Mouse (Mus musculus) limb, embryonic 10.5 days (tissue): ENCODE data around the gene Arhgef11. TPM values are rescaled to one million over a fixed set of nuclear protein-coding genes. Genes with fewer than 3 reads are reported as not detected.

Source experiments
- DNase-seq: peaks from one replicate; pipeline ENCODE4 v3.0.0-alpha.2; 2017; ENCODE audit warnings: low spot score
- H3K27ac ChIP-seq: fragments of 300-500 bp; sonication (generic); 2 replicates; pipeline ENCODE4 v1.5.1; 2016; ENCODE audit warnings: mild to moderate bottlenecking
- H3K27me3 ChIP-seq: fragments of 300-500 bp; sonication (generic); 2 replicates; pipeline ENCODE4 v1.6.1; 2016; ENCODE audit warnings: low read depth, mild to moderate bottlenecking; ENCODE audit not compliant: poor library complexity, severe bottlenecking
- H3K36me3 ChIP-seq: fragments of 300-500 bp; sonication (generic); 2 replicates; pipeline ENCODE4 v1.6.1; 2016; ENCODE audit warnings: mild to moderate bottlenecking, moderate library complexity
- H3K4me1 ChIP-seq: fragments of 300-500 bp; sonication (generic); 2 replicates; pipeline ENCODE4 v1.6.1; 2016
- H3K4me3 ChIP-seq: fragments of 300-500 bp; sonication (generic); 2 replicates; pipeline ENCODE4 v1.5.1; 2016; ENCODE audit warnings: mild to moderate bottlenecking, moderate library complexity
- H3K9me3 ChIP-seq: fragments of 300-500 bp; sonication (generic); replicated peaks from 2 replicates; pipeline ENCODE4 v1.6.1; 2016; ENCODE audit warnings: mild to moderate bottlenecking
- WGBS: fragments of 180-500 bp; shearing (Covaris S2); methylation state at CpG from one replicate; pipeline ENCODE4 v1.1.7; 2016; 5-methylcytosine and 5-hydroxymethylcytosine counted together
- polyA plus RNA-seq: library from polyadenylated mRNA; unstranded; fragments of >200 nt; fragmentation: Nextera tagmentation; extraction: Ambion mirVana; gene quantifications from 2 replicates; pipeline ENCODE4 v1.2.1, GENCODE M21; 2016

Gene Arhgef11
- polyA plus RNA-seq, 1 experiment from 2014 or later = 19.5 TPM

- H3K27ac ChIP-seq = 0 out of 2 replicates have a peak overlapping the region, but pooled peaks have one; percentile 19
- 90% methylated on average over 12 of the region's 12 CpGs for WGBS
- peaks cover 30% of the 10 kb centered on the region for H3K4me1 ChIP-seq
- DNase-seq = no peak
- no peaks in the 10 kb centered on the region for H3K9me3 ChIP-seq
- peaks cover 56% of the 10 kb centered on the region for H3K36me3 ChIP-seq
- peaks cover 59% of the 10 kb centered on the region for H3K27me3 ChIP-seq
- no peak overlapping the region for H3K4me3 ChIP-seq
Measured at GRCm38 (mm10) chr3:87749977-87750376, 132.6 kb downstream of the Arhgef11 start.

GRCm38 (mm10) chr3:87752567-87752966, 135.2 kb downstream of the Arhgef11 start:
- H3K4me3 ChIP-seq = no peak overlapping the region
- H3K4me1 ChIP-seq = peaks cover 31% of the 10 kb centered on the region
- no peak for DNase-seq
- no peak overlapping the region for H3K27ac ChIP-seq
- WGBS = 94% methylated on average over 3 of the region's 3 CpGs
- H3K27me3 ChIP-seq = peaks cover 76% of the 10 kb centered on the region
- H3K9me3 ChIP-seq = no peaks in the 10 kb centered on the region
- peaks cover 63% of the 10 kb centered on the region for H3K36me3 ChIP-seq

GRCm38 (mm10) chr3:87753829-87754228, 136.5 kb downstream of the Arhgef11 start:
- no peak for DNase-seq
- Histone ChIP-seq H3K27me3 (peaks cover 73% of the 10 kb centered on the region), H3K4me1 (peaks cover 37% of the 10 kb centered on the region), H3K9me3 (no peaks in the 10 kb centered on the region), H3K27ac (0 out of 2 replicates have a peak overlapping the region, but pooled peaks have one; percentile 2), H3K4me3 (no peak overlapping the region), H3K36me3 (peaks cover 76% of the 10 kb centered on the region)
- WGBS = 82% methylated on average over 13 of the region's 13 CpGs

GRCm38 (mm10) chr3:87755964-87756363, 138.6 kb downstream of the Arhgef11 start:
- H3K27me3 ChIP-seq = peaks cover 57% of the 10 kb centered on the region
- H3K27ac ChIP-seq = no peak overlapping the region; the same call in 1 of the 2 replicates
- H3K4me3 ChIP-seq = no peak overlapping the region; the same call in 1 of the 2 replicates
- H3K36me3 ChIP-seq = peaks cover 66% of the 10 kb centered on the region
- 3% methylated on average over 24 of the region's 24 CpGs for WGBS
- H3K4me1 ChIP-seq = peaks cover 55% of the 10 kb centered on the region
- DNase-seq = peak; percentile 92
- H3K9me3 ChIP-seq = no peaks in the 10 kb centered on the region

- Histone ChIP-seq H3K4me1 (peaks cover 58% of the 10 kb centered on the region), H3K4me3 (no peak overlapping the region), H3K36me3 (peaks cover 61% of the 10 kb centered on the region), H3K27me3 (peaks cover 56% of the 10 kb centered on the region), H3K27ac (no peak overlapping the region; the same call in 1 of the 2 replicates), H3K9me3 (no peaks in the 10 kb centered on the region)
- 50% methylated on average over 20 of the region's 20 CpGs for WGBS
- no peak for DNase-seq
Measured at GRCm38 (mm10) chr3:87756488-87756887, 139.1 kb downstream of the Arhgef11 start.

- H3K27ac ChIP-seq = peak overlapping the region; percentile 66
- no peaks in the 10 kb centered on the region for H3K9me3 ChIP-seq
- H3K27me3 ChIP-seq = peaks cover 46% of the 10 kb centered on the region
- no peak overlapping the region for H3K4me3 ChIP-seq
- WGBS = 62% methylated on average over 3 of the region's 5 CpGs
- peaks cover 42% of the 10 kb centered on the region for H3K36me3 ChIP-seq
- DNase-seq = no peak
- H3K4me1 ChIP-seq = peaks cover 77% of the 10 kb centered on the region
Measured at GRCm38 (mm10) chr3:87758641-87759040, 141.3 kb downstream of the Arhgef11 start.

GRCm38 (mm10) chr3:87761408-87762375, 144.3 kb downstream of the Arhgef11 start:
- peaks cover 30% of the 10 kb centered on the region for H3K36me3 ChIP-seq
- peak overlapping the region; percentile 16; the same call in 1 of the 2 replicates for H3K4me3 ChIP-seq
- peak; percentile 58 for DNase-seq
- no peaks in the 10 kb centered on the region for H3K9me3 ChIP-seq
- peak overlapping the region; percentile 87 for H3K27ac ChIP-seq
- H3K27me3 ChIP-seq = peaks cover 16% of the 10 kb centered on the region
- WGBS = 53% methylated on average over 20 of the region's 20 CpGs
- peaks cover 97% of the 10 kb centered on the region for H3K4me1 ChIP-seq

GRCm38 (mm10) chr3:87763202-87763601, 145.8 kb downstream of the Arhgef11 start:
- H3K27ac ChIP-seq = peak overlapping the region; percentile 87
- 69% methylated on average over 4 of the region's 4 CpGs for WGBS
- peak overlapping the region; percentile 31; the same call in 1 of the 2 replicates for H3K4me3 ChIP-seq
- H3K4me1 ChIP-seq = peaks cover 98% of the 10 kb centered on the region
- H3K9me3 ChIP-seq = no peaks in the 10 kb centered on the region
- DNase-seq = no peak
- H3K27me3 ChIP-seq = peaks cover 9% of the 10 kb centered on the region
- H3K36me3 ChIP-seq = peaks cover 16% of the 10 kb centered on the region

- peak overlapping the region; percentile 87 for H3K27ac ChIP-seq
- H3K4me3 ChIP-seq = peak overlapping the region; percentile 31
- no peaks in the 10 kb centered on the region for H3K9me3 ChIP-seq
- DNase-seq = peak; percentile 68
- peaks cover 11% of the 10 kb centered on the region for H3K27me3 ChIP-seq
- peaks cover 98% of the 10 kb centered on the region for H3K4me1 ChIP-seq
- peaks cover 10% of the 10 kb centered on the region for H3K36me3 ChIP-seq
- 20% methylated on average over 15 of the region's 15 CpGs for WGBS
Measured at GRCm38 (mm10) chr3:87763683-87764289, 146.4 kb downstream of the Arhgef11 start.

- WGBS = 33% methylated on average over 10 of the region's 10 CpGs
- no peak for DNase-seq
- peak overlapping the region; percentile 87 for H3K27ac ChIP-seq
- peaks cover 3% of the 10 kb centered on the region for H3K36me3 ChIP-seq
- H3K4me3 ChIP-seq = peak overlapping the region; percentile 31
- no peaks in the 10 kb centered on the region for H3K9me3 ChIP-seq
- H3K4me1 ChIP-seq = peaks cover 95% of the 10 kb centered on the region
- H3K27me3 ChIP-seq = peaks cover 12% of the 10 kb centered on the region
Measured at GRCm38 (mm10) chr3:87764506-87764905, 147.1 kb downstream of the Arhgef11 start.

- H3K27me3 ChIP-seq = peaks cover 16% of the 10 kb centered on the region
- H3K9me3 ChIP-seq = no peaks in the 10 kb centered on the region
- H3K36me3 ChIP-seq = no peaks in the 10 kb centered on the region
- 12% methylated on average over 10 of the region's 10 CpGs for WGBS
- H3K4me3 ChIP-seq = peak overlapping the region; percentile 31
- peaks cover 89% of the 10 kb centered on the region for H3K4me1 ChIP-seq
- H3K27ac ChIP-seq = peak overlapping the region; percentile 87
- peak; percentile 71 for DNase-seq
Measured at GRCm38 (mm10) chr3:87765091-87765490, 147.7 kb downstream of the Arhgef11 start.

GRCm38 (mm10) chr3:87765631-87766283, 148.4 kb downstream of the Arhgef11 start:
- 73% methylated on average over 5 of the region's 5 CpGs for WGBS
- Histone ChIP-seq H3K36me3 (no peaks in the 10 kb centered on the region), H3K27me3 (peaks cover 18% of the 10 kb centered on the region), H3K4me1 (peaks cover 85% of the 10 kb centered on the region), H3K9me3 (no peaks in the 10 kb centered on the region), H3K27ac (peak overlapping the region; percentile 87), H3K4me3 (peak overlapping the region; percentile 16; the same call in 1 of the 2 replicates)
- DNase-seq = no peak
